Comparison of ENCODE assay signal across 16 mouse cellular contexts in the genomic region with DNA sequence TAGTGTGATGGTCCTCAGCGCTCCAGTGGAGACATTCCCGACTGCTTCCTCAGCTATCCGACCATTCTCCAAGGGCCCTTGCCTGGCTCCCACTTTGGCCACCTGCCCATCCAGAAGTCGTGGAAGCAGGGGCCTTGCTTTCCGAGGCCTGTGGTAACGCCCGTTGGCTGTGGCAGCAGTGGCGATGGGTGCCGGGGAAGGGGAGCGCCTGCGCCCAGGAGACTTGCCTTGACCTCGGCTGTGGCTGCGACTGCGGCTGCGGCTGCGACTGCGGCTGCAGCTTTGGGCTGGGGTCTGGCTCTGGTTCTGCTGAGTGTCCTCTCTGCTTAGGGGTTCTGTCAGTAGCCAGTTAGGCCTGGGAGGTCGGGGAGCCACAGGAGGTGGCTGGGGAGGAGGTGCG. TPM values are rescaled to one million over a fixed set of nuclear protein-coding genes. Genes with fewer than 3 reads are reported as not detected.
A peak's percentile ranks its signal among the peaks of the same experiment; 100 is the strongest.
DNase-seq lines count a peak whose midpoint lies in the region; ATAC-seq and TF ChIP-seq lines count a peak whose summit lies in the region.
"Had no signal": no experiment of that assay in that cellular context is flagged by ENCODE, and none has a peak within 500 bp of the region (broad histone marks: within the 10 kb centered on the region; RNA-seq: fewer than 3 reads in every experiment).

No protein-coding gene starts in this region.

- H3K4me3 ChIP-seq in layer of hippocampus, adult 2 months = no peak overlapping the region
- H3K4me3 ChIP-seq in ES-E14 (ENCODE audit: insufficient read depth in 1 of 2, low read depth in 1 of 2, low read length in 2 of 2, poor library complexity in 1 of 2, severe bottlenecking in 1 of 2) = peak overlapping the region; percentile 19 to 28; a peak in 3 of 4 replicates
- H3K4me3 ChIP-seq in intestine, postnatal 0 days (ENCODE audit: low read depth, low read length) = no peak overlapping the region
- H3K4me3 ChIP-seq: embryonic facial prominence, embryonic 12.5 days; megakaryocyte, embryonic 14.5 days had no signal

- peak overlapping the region; percentile 82; the same call in 1 of the 2 replicates for H3K27ac ChIP-seq in layer of hippocampus, adult 2 months
- no peak overlapping the region for H3K27ac ChIP-seq in ES-E14 (ENCODE audit: insufficient read depth, low read depth, low read length, poor library complexity, severe bottlenecking)
- H3K27ac ChIP-seq in intestine, postnatal 0 days (ENCODE audit: low read depth, low read length) = peak overlapping the region; percentile 35
- H3K27ac ChIP-seq: embryonic facial prominence, embryonic 12.5 days; hindbrain, embryonic 14.5 days; stomach, postnatal 0 days had no signal

- H3K27me3 ChIP-seq in intestine, postnatal 0 days (replicated peaks; ENCODE audit: control insufficient read depth, insufficient read depth, low read length) = no peaks in the 10 kb centered on the region
- H3K27me3 ChIP-seq: embryonic facial prominence, embryonic 12.5 days had no signal

- no peak overlapping the region for H3K4me2 ChIP-seq in intestine, postnatal 0 days (replicated peaks; ENCODE audit: low read depth)
- H3K4me2 ChIP-seq: embryonic facial prominence, embryonic 12.5 days; hindbrain, embryonic 14.5 days had no signal

- TF ChIP-seq CTCF in layer of hippocampus, adult 2 months (conservative IDR thresholded peaks at IDR 0.05) = no peak
- TF ChIP-seq CTCF in intestine, postnatal 0 days (IDR thresholded peaks at IDR 0.05; ENCODE audit: low read depth) = no peak

- in situ Hi-C loops in ES-E14 (cut with MboI; ENCODE audit: low sequenced_read_pairs in 2 of 2, unreplicated experiment in 2 of 2) = no loop called here

- no peak for ATAC-seq in cerebellum, adult (ENCODE audit: insufficient number of reproducible peaks, low FRiP score, low TSS enrichment)
- ATAC-seq in intestine, postnatal 0 days = no peak
- ATAC-seq: forebrain, embryonic 14.5 days; lung, postnatal 0 days had no signal

- no peaks in the 10 kb centered on the region for H3K9me3 ChIP-seq in ES-E14 (ENCODE audit: control insufficient read depth, insufficient read depth, low read depth, low read length)
- no peaks in the 10 kb centered on the region for H3K9me3 ChIP-seq in intestine, postnatal 0 days (ENCODE audit: control insufficient read depth)
- H3K9me3 ChIP-seq: embryonic facial prominence, embryonic 12.5 days; megakaryocyte, embryonic 14.5 days had no signal

- H3K9ac ChIP-seq in ES-E14 (ENCODE audit: insufficient read depth, low read depth, low read length, poor library complexity, severe bottlenecking) = no peak overlapping the region
- H3K9ac ChIP-seq in intestine, postnatal 0 days (ENCODE audit: low read depth, low read length) = no peak overlapping the region
- H3K9ac ChIP-seq: embryonic facial prominence, embryonic 12.5 days; hindbrain, embryonic 14.5 days had no signal

- peaks cover 8 to 46% of the 10 kb centered on the region in 2 experiments; a peak in 3 of 4 replicates for H3K4me1 ChIP-seq in ES-E14 (ENCODE audit: control insufficient read depth in 2 of 2, insufficient read depth in 2 of 2, low read length in 2 of 2, poor library complexity in 1 of 2)
- no peaks in the 10 kb centered on the region; the same call in 1 of the 2 replicates for H3K4me1 ChIP-seq in intestine, postnatal 0 days (replicated peaks; ENCODE audit: control insufficient read depth, insufficient read depth, low read length)

- 63% methylated on average over 19 of the region's 19 CpGs for WGBS in intestine, postnatal 0 days

- peak; percentile 52 for DNase-seq in cerebellum, adult 9-11 months
- no peak for DNase-seq in layer of hippocampus, adult 2 months (ENCODE audit: low spot score in 2 of 2)
- no peak for DNase-seq in layer of hippocampus, postnatal 25 days (ENCODE audit: extremely low spot score in 1 of 2, low spot score in 1 of 2)
- no peak for DNase-seq in ES-E14 (ENCODE audit: low read depth, low spot score)
- DNase-seq in embryo, embryonic 10 days (ENCODE audit: low spot score) = no peak
- DNase-seq: cerebellum, adult 9-10 months; kidney, adult 9 months had no signal

- H3K36me3 ChIP-seq in ES-E14 (ENCODE audit: control insufficient read depth, insufficient read depth, low read length, poor library complexity, severe bottlenecking) = peaks cover 19% of the 10 kb centered on the region; the same call in 1 of the 2 replicates
- H3K36me3 ChIP-seq in intestine, postnatal 0 days (ENCODE audit: control insufficient read depth, insufficient read depth) = peaks cover 46% of the 10 kb centered on the region

TF ChIP-seq in ES-E14, 5 proteins besides CTCF, POLR2A, EP300 and RAD21:
- TF ChIP-seq CHD2 (IDR thresholded peaks at IDR 0.05; ENCODE audit: low read depth, low read length) (no peak), MAFK (IDR thresholded peaks at IDR 0.05; ENCODE audit: insufficient read depth, low read depth, low read length) (no peak), ZC3H11A (IDR thresholded peaks at IDR 0.05; ENCODE audit: borderline replicate concordance, low read depth, low read length) (no peak)
TF ChIP-seq in ES-E14: peak in this region for 0.

RNA-seq across cellular contexts. Expression of a gene that starts 14.5 kb away (rescaled TPM):
- total RNA-seq in layer of hippocampus, adult 2 months (2021) = 10 to 100 TPM; 28.5 to 30.1 TPM
- 10 to 100 TPM; 27.3 to 29.3 TPM for total RNA-seq in layer of hippocampus, postnatal 25 days (2021)
- total RNA-seq in ES-E14 (2012; rRNA removed) = 30.6 and 31.9 TPM in 2 replicates
- 26.0 and 26.2 TPM in 2 replicates for polyA plus RNA-seq in intestine, postnatal 0 days (2015; fragmentation: Nextera tagmentation; extraction: Ambion mirVana)

RNA-seq across cellular contexts. Expression of a gene that starts 16.8 kb away (rescaled TPM):
- total RNA-seq in layer of hippocampus, adult 2 months (2021) = 1 to 10 TPM; 2.1 to 3.3 TPM
- total RNA-seq in layer of hippocampus, postnatal 25 days (2021) = 1 to 10 TPM; 1.8 to 2.9 TPM
- total RNA-seq in ES-E14 (2012; rRNA removed) = 0.45 and 1.5 TPM in 2 replicates
- polyA plus RNA-seq in intestine, postnatal 0 days (2015; fragmentation: Nextera tagmentation; extraction: Ambion mirVana) = 0.22 and 0.37 TPM in 2 replicates
- total RNA-seq: liver, adult 2 months had no signal

RNA-seq across cellular contexts. Expression of a gene that starts 18.6 kb away (rescaled TPM):
- total RNA-seq in layer of hippocampus, adult 2 months (2021) = 10 to 100 TPM; 87.3 to 99.8 TPM
- total RNA-seq in layer of hippocampus, postnatal 25 days (2021) = 100 to 1,000 TPM in 1 of 2 experiments, 10 to 100 TPM in 1; 89.0 to 105 TPM
- total RNA-seq in ES-E14 (2012; rRNA removed) = 4.0 and 7.1 TPM in 2 replicates
- polyA plus RNA-seq in intestine, postnatal 0 days (2015; fragmentation: Nextera tagmentation; extraction: Ambion mirVana) = 15.1 and 17.5 TPM in 2 replicates

RNA-seq across cellular contexts. Expression of a gene that starts 22.5 kb away (rescaled TPM):
- 10 to 100 TPM; 38.6 to 41.1 TPM for total RNA-seq in layer of hippocampus, adult 2 months (2021)
- 10 to 100 TPM; 43.8 to 45.0 TPM for total RNA-seq in layer of hippocampus, postnatal 25 days (2021)
- 50.0 and 62.7 TPM in 2 replicates for total RNA-seq in ES-E14 (2012; rRNA removed)
- polyA plus RNA-seq in intestine, postnatal 0 days (2015; fragmentation: Nextera tagmentation; extraction: Ambion mirVana) = 80.1 and 83.0 TPM in 2 replicates

RNA-seq across cellular contexts. Expression of a gene that starts 23.3 kb away (rescaled TPM):
- total RNA-seq in layer of hippocampus, adult 2 months (2021) = 10 to 100 TPM; 14.7 to 15.3 TPM
- 10 to 100 TPM; 15.4 to 15.5 TPM for total RNA-seq in layer of hippocampus, postnatal 25 days (2021)
- total RNA-seq in ES-E14 (2012; rRNA removed) = 27.2 and 28.5 TPM in 2 replicates
- 7.1 and 7.4 TPM in 2 replicates for polyA plus RNA-seq in intestine, postnatal 0 days (2015; fragmentation: Nextera tagmentation; extraction: Ambion mirVana)

Comparison
In these comparisons a context has a peak if more than half of its experiments do, and no peak if none do; other contexts are left out.
1. H3K4me3 ChIP-seq: peak in ES-E14 (2 of 2); none in layer of hippocampus, adult 2 months (single experiment) and intestine, postnatal 0 days (single experiment).
2. RNA of a gene that starts 18.6 kb away (total RNA-seq): 89.0 to 105 TPM in layer of hippocampus, postnatal 25 days and 87.3 to 99.8 TPM in layer of hippocampus, adult 2 months; 4.0 to 7.1 TPM in ES-E14; every median in the first group is over 10 times any median in the second.